Mouse (Mus musculus) heart, adult 2 months (tissue): ENCODE results near the gene Olfr325. TPM values are rescaled to one million over a fixed set of nuclear protein-coding genes. Genes with fewer than 3 reads are reported as not detected.
A peak's percentile ranks its signal among the peaks of the same experiment; 100 is the strongest.

Source experiments
- DNase-seq, 2 experiments: peaks; one replicate each; pipeline ENCODE4 v3.0.0; 2021
- H3K27ac ChIP-seq: fragments of 200-600 bp; 2 replicates; pipeline ENCODE4 v1.8.1; 2022
- H3K27me3 ChIP-seq: fragments of 200-500 bp; 2 replicates; pipeline ENCODE4 v1.6.1; 2012; ENCODE audit warnings: mild to moderate bottlenecking, low read length, inconsistent platforms, mixed read lengths; ENCODE audit not compliant: control insufficient read depth, insufficient read depth
- H3K36me3 ChIP-seq: fragments of 200-500 bp; 2 replicates; pipeline ENCODE4 v1.6.1; 2012; ENCODE audit warnings: low read length, inconsistent platforms; ENCODE audit not compliant: control insufficient read depth, insufficient read depth
- H3K4me1 ChIP-seq: fragments of 200-500 bp; 2 replicates; pipeline ENCODE4 v1.6.1; 2011; ENCODE audit warnings: low read length; ENCODE audit not compliant: control insufficient read depth, insufficient read depth
- H3K4me3 ChIP-seq: fragments of 200-600 bp; 2 replicates; pipeline ENCODE4 v1.8.1; 2022
- H3K79me2 ChIP-seq: fragments of 200-500 bp; replicated peaks from 2 replicates; pipeline ENCODE4 v1.6.1; 2012; ENCODE audit warnings: mild to moderate bottlenecking, inconsistent platforms, low read length, moderate library complexity, mixed read lengths; ENCODE audit not compliant: control insufficient read depth, insufficient read depth
- H3K9ac ChIP-seq: fragments of 200-500 bp; 2 replicates; pipeline ENCODE4 v1.6.1; 2012; ENCODE audit warnings: low read depth, mild to moderate bottlenecking, control low read depth, inconsistent platforms, low read length, mixed read lengths
- CTCF ChIP-seq: fragments of 200-600 bp; IDR thresholded peaks from 2 replicates; pipeline ENCODE4 v1.8.1; 2022; ENCODE audit warnings: antibody characterized with exemption, mild to moderate bottlenecking, moderate library complexity
- EP300 ChIP-seq: fragments of 200-500 bp; IDR thresholded peaks from 2 replicates; pipeline ENCODE4 v1.6.1; 2011; ENCODE audit warnings: low read depth, low read length, control low read depth; ENCODE audit not compliant: insufficient read depth
- POLR2A ChIP-seq: fragments of 200-500 bp; IDR thresholded peaks from 2 replicates; pipeline ENCODE4 v1.6.1; 2011; ENCODE audit warnings: mild to moderate bottlenecking, low read depth, low read length, control low read depth; ENCODE audit not compliant: insufficient read depth
- WGBS: fragments of 180-500 bp; shearing (Covaris S2); methylation state at CpG from one replicate; pipeline ENCODE4 v1.1.7; 2018; 5-methylcytosine and 5-hydroxymethylcytosine counted together
- intact Hi-C: fragments of 180-260 bp; cut with DNase I; formaldehyde crosslinking; loops from one replicate; pipeline ENCODE4 v1.15.1; 2025
- polyA plus RNA-seq: library from polyadenylated mRNA; depleted of rRNA; stranded (reverse); fragments of >200 nt; gene quantifications from 2 replicates; pipeline ENCODE4 v1.2.3, GENCODE M21; 2012; rRNA removed
- total RNA-seq, 2 experiments: library from RNA; stranded (reverse); gene quantifications; 2 replicates each; pipeline ENCODE4 v1.2.3; 2021

Olfr325 gene
- total and polyA plus RNA-seq, 3 experiments, result not detected

- H3K4me1 ChIP-seq, result peaks cover 4% of the 10 kb centered on the region; the same call in 1 of the 2 replicates
- no peaks in the 10 kb centered on the region for H3K27me3 ChIP-seq
- intact Hi-C loops, result no loop called here
- H3K4me3 ChIP-seq, result no peak within 1 kb of the TSS
- 83% methylated on average over 4 of the region's 4 CpGs for WGBS
- H3K36me3 ChIP-seq, result no peaks in the 10 kb centered on the region
- no peak within 1 kb of the TSS for H3K9ac ChIP-seq
- no peaks in the 10 kb centered on the region for H3K79me2 ChIP-seq
- DNase-seq, result no peak
- H3K27ac ChIP-seq, result no peak within 1 kb of the TSS
- TF ChIP-seq POLR2A, result no peak
- TF ChIP-seq EP300, result no peak
These were observed 38.4 kb downstream of the Olfr325 start, which contains the start of gene 2210407C18Rik for GRCm38 (mm10) chr11:58615975-58616374. TSS of gene 2210407C18Rik (minus strand) at chr11:58616075.

- WGBS, result 36% methylated on average over 3 of the region's 3 CpGs
- TF ChIP-seq CTCF (no peak), POLR2A (no peak), EP300 (0 out of 2 replicates have a peak, but pooled peaks have one; percentile 19)
These were observed 40.8 kb downstream of the Olfr325 start for GRCm38 (mm10) chr11:58618369-58618768.

DNA sequence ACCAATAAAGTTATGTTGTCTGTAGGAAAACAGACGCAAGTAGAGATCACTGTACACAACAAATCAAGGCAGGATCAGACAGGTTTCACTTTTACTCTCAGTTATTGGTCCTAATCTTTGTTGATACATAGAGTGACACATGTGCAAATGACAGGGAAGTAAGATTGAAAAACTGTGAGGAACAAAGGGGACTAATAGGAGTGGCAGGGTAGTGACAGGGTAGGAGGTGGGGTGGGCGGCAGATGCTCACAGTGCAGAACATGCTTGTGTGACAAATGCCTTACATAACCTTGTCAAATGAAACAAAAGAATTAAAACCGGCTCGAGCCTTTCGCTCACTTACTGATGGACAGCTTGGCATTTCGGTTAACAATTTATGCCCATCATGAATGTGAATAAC is 41.3 kb downstream of the Olfr325 start:
- WGBS, result 69% methylated on average over 6 of the region's 6 CpGs

More at GRCm38 (mm10) chr11:58618369-58618768, 40.8 kb downstream of the Olfr325 start:
- no peak overlapping the region for H3K9ac ChIP-seq
- H3K4me3 ChIP-seq, result no peak overlapping the region
- intact Hi-C loops, result no loop called here
- H3K4me1 ChIP-seq, result peaks cover 4% of the 10 kb centered on the region; the same call in 1 of the 2 replicates
- DNase-seq, result peak in 1 of 2 experiments; percentile 14
- H3K36me3 ChIP-seq, result no peaks in the 10 kb centered on the region
- H3K79me2 ChIP-seq, result no peaks in the 10 kb centered on the region
- no peaks in the 10 kb centered on the region for H3K27me3 ChIP-seq
- no peak overlapping the region for H3K27ac ChIP-seq

DNA sequence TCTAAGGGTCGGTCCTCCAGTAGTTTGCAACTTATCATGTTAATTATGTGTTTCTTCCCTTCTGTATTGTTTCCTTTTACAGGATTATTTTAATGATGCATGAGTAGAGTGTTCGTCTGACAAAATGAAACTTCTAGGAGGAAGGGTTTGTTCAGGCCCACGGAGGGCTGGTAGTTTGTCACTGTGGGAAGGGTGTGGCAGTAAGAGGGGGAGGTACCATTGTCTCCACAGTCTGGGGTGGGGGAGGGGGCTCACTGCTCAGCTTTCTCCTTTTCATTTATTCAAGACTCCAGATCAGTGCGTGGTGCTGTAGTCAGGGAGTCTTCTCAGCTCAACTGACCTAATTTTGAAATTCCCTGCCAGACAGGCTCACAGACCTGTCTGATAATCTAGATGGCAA is 48.6 kb downstream of the Olfr325 start:
- no peak for DNase-seq
- Histone ChIP-seq H3K36me3 (no peaks in the 10 kb centered on the region), H3K27me3 (no peaks in the 10 kb centered on the region), H3K4me3 (no peak overlapping the region), H3K79me2 (no peaks in the 10 kb centered on the region), H3K27ac (no peak overlapping the region), H3K4me1 (no peaks in the 10 kb centered on the region), H3K9ac (no peak overlapping the region)
- intact Hi-C loops, result no loop called here
- WGBS, result 61% methylated on average over 4 of the region's 4 CpGs
- TF ChIP-seq CTCF (no peak), EP300 (no peak), POLR2A (no peak)

More for the DNA sequence above, 41.3 kb downstream of the Olfr325 start:
- H3K27me3 ChIP-seq, result no peaks in the 10 kb centered on the region
- H3K36me3 ChIP-seq, result no peaks in the 10 kb centered on the region
- no peaks in the 10 kb centered on the region for H3K79me2 ChIP-seq
- intact Hi-C loops, result no loop called here
- peaks cover 4% of the 10 kb centered on the region; the same call in 1 of the 2 replicates for H3K4me1 ChIP-seq
- H3K27ac ChIP-seq, result no peak overlapping the region
- H3K4me3 ChIP-seq, result no peak overlapping the region
- H3K9ac ChIP-seq, result no peak overlapping the region
- DNase-seq, result no peak
- TF ChIP-seq POLR2A (no peak), EP300 (no peak), CTCF (no peak)

DNA sequence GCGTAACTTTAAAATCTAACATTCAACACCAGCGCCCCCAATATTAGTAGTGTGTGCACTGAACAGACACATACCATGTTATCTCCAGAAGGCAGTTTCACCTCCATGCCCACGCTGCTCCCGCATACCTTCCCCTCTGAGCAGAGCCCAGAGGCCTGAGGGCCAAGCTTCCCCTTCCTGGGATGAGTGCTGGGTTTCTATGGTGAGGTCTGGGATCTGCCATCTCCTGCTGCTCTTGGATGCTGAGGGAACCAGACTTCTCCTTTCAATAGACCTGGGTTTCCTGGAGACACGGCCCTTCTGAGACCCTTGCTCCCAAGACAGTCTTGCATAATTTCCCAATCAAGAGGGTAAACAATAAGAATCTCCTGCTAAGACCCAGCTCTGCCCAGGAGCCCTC is 52.9 kb downstream of the Olfr325 start, which contains the start of gene Olfr323:
TSS of gene Olfr323 (minus strand) at position 101 of the 400 bp plus-strand sequence.
- 74% methylated on average over 5 of the region's 5 CpGs for WGBS
- no peak for TF ChIP-seq EP300
- no peak for TF ChIP-seq POLR2A
- TF ChIP-seq CTCF, result no peak
- Histone ChIP-seq H3K79me2 (no peaks in the 10 kb centered on the region), H3K4me3 (no peak within 1 kb of the TSS), H3K4me1 (no peaks in the 10 kb centered on the region), H3K27ac (no peak within 1 kb of the TSS), H3K36me3 (no peaks in the 10 kb centered on the region), H3K27me3 (no peaks in the 10 kb centered on the region), H3K9ac (no peak within 1 kb of the TSS)
- intact Hi-C loops, result loop anchor here (10.0 kb wide), 1 partner anchor 136 kb away; the partner anchor contains the start of gene Olfr332
- DNase-seq, result no peak

Other genes with a start within 250 kb of the Olfr325 start
- 10 to 100 TPM; 41.9 to 48.7 TPM for gene Zfp672, start 247.4 kb upstream of the Olfr325 start, total RNA-seq
- 33.8 and 38.4 TPM in 2 replicates for gene Zfp672, start 247.4 kb upstream of the Olfr325 start, polyA plus RNA-seq
- gene Sh3bp5l, start 247.0 kb upstream of the Olfr325 start, total RNA-seq, result 10 to 100 TPM; 28.4 to 33.9 TPM
- gene Sh3bp5l, start 247.0 kb upstream of the Olfr325 start, polyA plus RNA-seq, result 22.8 and 30.4 TPM in 2 replicates
- not detected for gene Lypd8, start 198.7 kb upstream of the Olfr325 start, total RNA-seq
- 0.56 and 0.62 TPM in 2 replicates for gene Lypd8, start 198.7 kb upstream of the Olfr325 start, polyA plus RNA-seq
- not detected for gene 1810065E05Rik, start 156.6 kb upstream of the Olfr325 start, total RNA-seq
- not detected in 2 replicates for gene 1810065E05Rik, start 156.6 kb upstream of the Olfr325 start, polyA plus RNA-seq
- gene Gm12253, start 145.2 kb upstream of the Olfr325 start, total RNA-seq, result not detected
- gene Gm12253, start 145.2 kb upstream of the Olfr325 start, polyA plus RNA-seq, result not detected in 2 replicates
- not detected for gene Lypd9, start 124.8 kb upstream of the Olfr325 start, total RNA-seq
- gene Lypd9, start 124.8 kb upstream of the Olfr325 start, polyA plus RNA-seq, result not detected in 2 replicates
- gene Olfr30, start 115.5 kb upstream of the Olfr325 start, total RNA-seq, result not detected
- not detected in 2 replicates for gene Olfr30, start 115.5 kb upstream of the Olfr325 start, polyA plus RNA-seq
- not detected for gene Olfr332, start 85.2 kb upstream of the Olfr325 start, total RNA-seq
- not detected in 2 replicates for gene Olfr332, start 85.2 kb upstream of the Olfr325 start, polyA plus RNA-seq
- not detected for gene Olfr331, start 75.2 kb upstream of the Olfr325 start, total RNA-seq
- gene Olfr331, start 75.2 kb upstream of the Olfr325 start, polyA plus RNA-seq, result not detected in 2 replicates
- gene Olfr330, start 42.9 kb upstream of the Olfr325 start, total RNA-seq, result not detected
- gene Olfr330, start 42.9 kb upstream of the Olfr325 start, polyA plus RNA-seq, result not detected in 2 replicates
- gene Olfr329-ps, start 31.3 kb upstream of the Olfr325 start, total RNA-seq, result not detected
- 0.15 and 0.27 TPM in 2 replicates for gene Olfr329-ps, start 31.3 kb upstream of the Olfr325 start, polyA plus RNA-seq
- gene Olfr328, start 22.1 kb upstream of the Olfr325 start, total RNA-seq, result not detected
- not detected in 2 replicates for gene Olfr328, start 22.1 kb upstream of the Olfr325 start, polyA plus RNA-seq
- gene Olfr224, start 7.2 kb upstream of the Olfr325 start, total RNA-seq, result not detected
- gene Olfr224, start 7.2 kb upstream of the Olfr325 start, polyA plus RNA-seq, result 0.61 and 1.3 TPM in 2 replicates
- not detected for gene Olfr324, start 17.4 kb downstream of the Olfr325 start, total RNA-seq
- gene Olfr324, start 17.4 kb downstream of the Olfr325 start, polyA plus RNA-seq, result not detected in 2 replicates
- gene 2210407C18Rik, start 38.3 kb downstream of the Olfr325 start, total RNA-seq, result 10 to 100 TPM in 1 of 2 experiments, 1 to 10 TPM in 1; 7.6 to 11.4 TPM
- gene 2210407C18Rik, start 38.3 kb downstream of the Olfr325 start, polyA plus RNA-seq, result 1.5 and 3.6 TPM in 2 replicates
- gene Olfr323, start 52.8 kb downstream of the Olfr325 start, total RNA-seq, result not detected
- not detected in 2 replicates for gene Olfr323, start 52.8 kb downstream of the Olfr325 start, polyA plus RNA-seq
- under 1 TPM in 1 of 2 experiments, not detected in 1; 0.20 TPM for gene Trim58, start 62.7 kb downstream of the Olfr325 start, total RNA-seq
- gene Trim58, start 62.7 kb downstream of the Olfr325 start, polyA plus RNA-seq, result 0.06 TPM in 1 of 2 replicates, not detected in the other
- gene Olfr322, start 81.1 kb downstream of the Olfr325 start, total RNA-seq, result not detected
- not detected in 2 replicates for gene Olfr322, start 81.1 kb downstream of the Olfr325 start, polyA plus RNA-seq
- gene Olfr320, start 103.4 kb downstream of the Olfr325 start, total RNA-seq, result not detected
- gene Olfr320, start 103.4 kb downstream of the Olfr325 start, polyA plus RNA-seq, result not detected in 2 replicates
- gene Olfr319, start 121.4 kb downstream of the Olfr325 start, total RNA-seq, result not detected
- gene Olfr319, start 121.4 kb downstream of the Olfr325 start, polyA plus RNA-seq, result not detected in 2 replicates
- gene Olfr318, start 146.3 kb downstream of the Olfr325 start, total RNA-seq, result not detected
- not detected in 2 replicates for gene Olfr318, start 146.3 kb downstream of the Olfr325 start, polyA plus RNA-seq
- gene Olfr317, start 161.5 kb downstream of the Olfr325 start, total RNA-seq, result not detected
- not detected in 2 replicates for gene Olfr317, start 161.5 kb downstream of the Olfr325 start, polyA plus RNA-seq
- gene Olfr316, start 175.0 kb downstream of the Olfr325 start, total RNA-seq, result not detected
- gene Olfr316, start 175.0 kb downstream of the Olfr325 start, polyA plus RNA-seq, result not detected in 2 replicates
- gene Olfr315, start 195.5 kb downstream of the Olfr325 start, total RNA-seq, result not detected
- gene Olfr315, start 195.5 kb downstream of the Olfr325 start, polyA plus RNA-seq, result not detected in 2 replicates
- gene Olfr314, start 205.2 kb downstream of the Olfr325 start, total RNA-seq, result not detected
- gene Olfr314, start 205.2 kb downstream of the Olfr325 start, polyA plus RNA-seq, result not detected in 2 replicates
- gene Fam183b, start 224.2 kb downstream of the Olfr325 start, total RNA-seq, result not detected
- 0.76 and 0.78 TPM in 2 replicates for gene Fam183b, start 224.2 kb downstream of the Olfr325 start, polyA plus RNA-seq
- not detected for gene Olfr313, start 237.3 kb downstream of the Olfr325 start, total RNA-seq
- gene Olfr313, start 237.3 kb downstream of the Olfr325 start, polyA plus RNA-seq, result not detected in 2 replicates